Mouse (Mus musculus) forebrain, embryonic 11.5 days (tissue): Measurements from ENCODE around the gene Adh1. TPM values are rescaled to one million over a fixed set of nuclear protein-coding genes. Genes with fewer than 3 reads are reported as not detected.

Experiments
- ATAC-seq: fragments of 200-750 bp; cut with Nextera tagmentation; replicated peaks from 2 replicates; pipeline ENCODE4 v1.8.0; 2017; ENCODE audit warnings: moderate TSS enrichment; ENCODE audit not compliant: low FRiP score
- DNase-seq: peaks from one replicate; pipeline ENCODE4 v3.0.0-alpha.2; 2017; ENCODE audit warnings: low spot score
- H3K27ac ChIP-seq: fragments of 300-500 bp; sonication (generic); 2 replicates; pipeline ENCODE4 v1.5.1; 2014; ENCODE audit warnings: low read depth, low read length
- H3K27me3 ChIP-seq: fragments of 300-500 bp; sonication (generic); 2 replicates; pipeline ENCODE4 v1.6.1; 2014; ENCODE audit warnings: mild to moderate bottlenecking, low read length, mixed read lengths; ENCODE audit not compliant: control insufficient read depth, insufficient read depth
- H3K36me3 ChIP-seq: fragments of 300-500 bp; sonication (generic); 2 replicates; pipeline ENCODE4 v1.6.1; 2014; ENCODE audit warnings: mild to moderate bottlenecking, low read length, moderate library complexity, mixed read lengths; ENCODE audit not compliant: control insufficient read depth, insufficient read depth
- H3K4me1 ChIP-seq: fragments of 300-500 bp; sonication (generic); replicated peaks from 2 replicates; pipeline ENCODE4 v1.6.1; 2014; ENCODE audit warnings: low read length, mixed read lengths; ENCODE audit not compliant: control insufficient read depth, insufficient read depth
- H3K4me2 ChIP-seq: fragments of 300-500 bp; sonication (generic); 2 replicates; pipeline ENCODE4 v1.6.1; 2014; ENCODE audit warnings: low read depth, mild to moderate bottlenecking, low read length, moderate library complexity, mixed read lengths; ENCODE audit not compliant: severe bottlenecking
- H3K4me3 ChIP-seq: fragments of 300-500 bp; sonication (generic); 2 replicates; pipeline ENCODE4 v1.5.1; 2014; ENCODE audit warnings: low read depth, low read length
- H3K9ac ChIP-seq: fragments of 300-500 bp; sonication (generic); 2 replicates; pipeline ENCODE4 v1.6.1; 2014; ENCODE audit warnings: low read length
- H3K9me3 ChIP-seq: fragments of 300-500 bp; sonication (generic); 2 replicates; pipeline ENCODE4 v1.6.1; 2016; ENCODE audit warnings: low read length, mixed read lengths; ENCODE audit not compliant: control insufficient read depth
- WGBS: fragments of 180-500 bp; shearing (Covaris S2); extraction: QIAGEN DNeasy Blood & Tissue Kit; methylation state at CpG from one replicate; pipeline ENCODE4 v1.1.7; 2014; 5-methylcytosine and 5-hydroxymethylcytosine counted together
- polyA plus RNA-seq: library from polyadenylated mRNA; unstranded; fragments of >200 nt; fragmentation: Nextera tagmentation; extraction: Ambion mirVana; gene quantifications from 2 replicates; pipeline ENCODE4 v1.2.1, GENCODE M21; 2014

Gene Adh1
- polyA plus RNA-seq, 1 experiment from 2014 or later = 0.16 TPM

GRCm38 (mm10) chr3:138333910-138334309, 73.1 kb downstream of the Adh1 start:
- no peaks in the 10 kb centered on the region for H3K27me3 ChIP-seq
- ATAC-seq (no peak), DNase-seq (no peak)
- H3K9me3 ChIP-seq = no peaks in the 10 kb centered on the region
- no peaks in the 10 kb centered on the region for H3K36me3 ChIP-seq
- H3K9ac ChIP-seq = no peak overlapping the region
- 91% methylated on average over 8 of the region's 8 CpGs for WGBS
- no peak overlapping the region for H3K4me3 ChIP-seq
- no peaks in the 10 kb centered on the region for H3K4me1 ChIP-seq
- no peak overlapping the region for H3K4me2 ChIP-seq
- H3K27ac ChIP-seq = no peak overlapping the region

DNA sequence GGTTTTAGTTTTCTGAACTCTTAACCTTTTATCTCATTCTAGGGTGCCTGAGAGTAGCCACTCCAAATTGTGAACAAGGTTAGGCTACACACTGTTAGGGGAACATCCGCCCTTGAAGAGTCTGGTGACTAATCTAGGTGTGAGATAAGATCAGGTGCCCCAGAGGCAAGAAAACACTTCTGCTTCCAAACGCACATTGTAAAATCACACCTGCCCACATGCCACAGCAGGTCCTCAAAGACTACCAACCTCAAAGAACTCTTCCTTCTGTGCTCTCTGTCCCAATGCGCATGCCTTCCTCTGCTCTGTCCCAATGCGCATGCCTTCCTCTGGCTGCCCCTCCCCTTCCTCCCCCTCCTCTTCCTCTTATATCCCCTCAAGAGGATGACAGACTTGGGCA, 73.5 kb downstream of the Adh1 start:
- Histone ChIP-seq H3K4me2 (no peak overlapping the region), H3K9ac (no peak overlapping the region), H3K27me3 (no peaks in the 10 kb centered on the region), H3K9me3 (no peaks in the 10 kb centered on the region), H3K36me3 (no peaks in the 10 kb centered on the region), H3K4me3 (no peak overlapping the region), H3K4me1 (no peaks in the 10 kb centered on the region), H3K27ac (no peak overlapping the region)
- ATAC-seq (no peak), DNase-seq (no peak)
- 90% methylated on average over 4 of the region's 4 CpGs for WGBS

DNA sequence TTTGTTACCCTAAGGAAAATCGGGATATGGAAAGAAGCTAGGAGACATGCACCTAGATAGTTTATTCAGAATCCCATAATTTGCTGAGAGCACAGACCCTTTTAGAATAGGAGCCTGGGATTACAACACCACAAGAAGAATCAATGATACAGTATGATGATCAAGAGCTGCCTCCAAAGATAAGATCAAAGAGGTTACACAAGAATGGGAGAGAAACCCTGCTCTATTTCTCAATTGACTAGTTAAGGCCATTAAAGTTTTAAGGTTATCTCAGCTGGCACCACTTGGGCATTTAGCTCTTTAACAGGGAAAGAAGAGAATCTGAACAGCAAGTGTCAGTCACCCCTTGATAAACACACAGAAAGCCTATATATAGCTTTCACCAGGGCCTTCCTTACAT, 74.8 kb downstream of the Adh1 start:
- 91% methylated on average over 1 of the region's 1 CpGs for WGBS
- Histone ChIP-seq H3K4me3 (no peak overlapping the region), H3K36me3 (no peaks in the 10 kb centered on the region), H3K4me1 (no peaks in the 10 kb centered on the region), H3K4me2 (no peak overlapping the region), H3K9me3 (no peaks in the 10 kb centered on the region), H3K9ac (no peak overlapping the region), H3K27me3 (no peaks in the 10 kb centered on the region), H3K27ac (no peak overlapping the region)
- DNase-seq (no peak), ATAC-seq (no peak)

GRCm38 (mm10) chr3:138336104-138336754, 75.4 kb downstream of the Adh1 start:
- ATAC-seq (no peak), DNase-seq (no peak)
- Histone ChIP-seq H3K4me2 (no peak overlapping the region), H3K9me3 (no peaks in the 10 kb centered on the region), H3K9ac (no peak overlapping the region), H3K4me3 (no peak overlapping the region), H3K36me3 (no peaks in the 10 kb centered on the region), H3K27ac (no peak overlapping the region), H3K27me3 (no peaks in the 10 kb centered on the region), H3K4me1 (no peaks in the 10 kb centered on the region)
- 73% methylated on average over 3 of the region's 3 CpGs for WGBS

Other genes starting within 250 kb of the Adh1 start
- gene 1110002E22Rik, start 195.9 kb upstream of the Adh1 start, polyA plus RNA-seq = 0.09 TPM in 1 of 2 replicates, not detected in the other
- not detected in 2 replicates for gene Gm5105, start 193.6 kb upstream of the Adh1 start, polyA plus RNA-seq
- gene Trmt10a, start 117.5 kb upstream of the Adh1 start, polyA plus RNA-seq = 15.1 and 16.2 TPM in 2 replicates
- gene Mttp, start 116.0 kb upstream of the Adh1 start, polyA plus RNA-seq = 11.4 and 12.5 TPM in 2 replicates
- 0.16 TPM in 1 of 2 replicates, not detected in the other for gene 4930579F01Rik, start 67.2 kb upstream of the Adh1 start, polyA plus RNA-seq
- gene Adh7, start 43.2 kb upstream of the Adh1 start, polyA plus RNA-seq = 0.16 TPM in 1 of 2 replicates, not detected in the other
- not detected in 2 replicates for gene Adh6a, start 52.3 kb downstream of the Adh1 start, polyA plus RNA-seq
- gene Adh6b, start 80.8 kb downstream of the Adh1 start, polyA plus RNA-seq = 0.17 and 0.36 TPM in 2 replicates
- gene Adh4, start 154.5 kb downstream of the Adh1 start, polyA plus RNA-seq = not detected in 2 replicates
- 263 and 266 TPM in 2 replicates for gene Adh5, start 182.1 kb downstream of the Adh1 start, polyA plus RNA-seq
- 47.9 and 51.0 TPM in 2 replicates for gene Metap1, start 228.5 kb downstream of the Adh1 start, polyA plus RNA-seq